Mouse (Mus musculus) CH12.LX (cell line): ENCODE measurements at regions not wholly inside any gene's neighbourhood (a gene's known extent, or its start where the extent isn't known, plus 50 kb on each side); places are given as distances from the start of the nearest gene placed in this dataset.

ENCODE experiments used
- DNase-seq: peaks from one replicate; pipeline ENCODE4 v3.0.0-alpha.2; 2013; ENCODE audit errors: extremely low read depth
- H3K27ac ChIP-seq: 2 replicates; pipeline ENCODE4 v1.5.1; 2012; ENCODE audit warnings: low read depth, mild to moderate bottlenecking, control low read depth, moderate library complexity; ENCODE audit not compliant: insufficient read depth
- H3K27me3 ChIP-seq: replicated peaks from 2 replicates; pipeline ENCODE3; 2012; ENCODE audit warnings: inconsistent platforms
- H3K36me3 ChIP-seq, 2 experiments: replicated peaks in 1 of 2; 2 replicates each; pipeline versions ENCODE3 to v1.6.1; 2012; ENCODE audit warnings: inconsistent platforms in 1 of 2, low read length in 1 of 2, mild to moderate bottlenecking in 1 of 2, mixed read lengths in 1 of 2, moderate library complexity in 1 of 2; ENCODE audit not compliant: control insufficient read depth in 1 of 2, insufficient read depth in 1 of 2
- H3K4me1 ChIP-seq, 2 experiments: 2 replicates each; pipeline ENCODE4 v1.6.1; 2012; ENCODE audit warnings: inconsistent platforms in 1 of 2, moderate library complexity in 1 of 2; ENCODE audit not compliant: insufficient read depth in 2 of 2, control insufficient read depth in 1 of 2
- H3K4me2 ChIP-seq: 2 replicates; pipeline ENCODE4 v1.6.1; 2012; ENCODE audit warnings: low read depth, mild to moderate bottlenecking, control low read depth; ENCODE audit not compliant: poor library complexity, insufficient read depth, severe bottlenecking
- H3K4me3 ChIP-seq, 3 experiments: fragments of 150-350 bp in 1 of 3; sonication (generic) in 1 of 3; replicated peaks in 1 of 3; 2 replicates each; pipeline versions ENCODE3 to v1.5.1; 2011 to 2012; ENCODE audit warnings: low read depth in 2 of 3, low read length in 2 of 3, mild to moderate bottlenecking in 2 of 3, moderate library complexity in 2 of 3, control low read depth in 1 of 3, improper control_type of control experiment in 1 of 3, inconsistent platforms in 1 of 3, mixed read lengths in 1 of 3; ENCODE audit not compliant: poor library complexity in 1 of 3
- H3K79me2 ChIP-seq: replicated peaks from 2 replicates; pipeline ENCODE4 v1.6.1; 2012; ENCODE audit warnings: mild to moderate bottlenecking, moderate library complexity; ENCODE audit not compliant: control insufficient read depth, poor library complexity, insufficient read depth, severe bottlenecking; ENCODE audit errors: extremely low read depth
- H3K9ac ChIP-seq: 2 replicates; pipeline ENCODE4 v1.6.1; 2012; ENCODE audit warnings: low read depth, mild to moderate bottlenecking, control low read depth, moderate library complexity; ENCODE audit not compliant: insufficient read depth
- H3K9me3 ChIP-seq: replicated peaks from 2 replicates; pipeline ENCODE3; 2012; ENCODE audit warnings: low read length, inconsistent platforms, mixed read lengths
- BHLHE40 ChIP-seq: IDR thresholded peaks from 2 replicates; pipeline ENCODE4 v1.6.1; 2011; ENCODE audit warnings: mild to moderate bottlenecking, low read depth, low read length, improper control_type of control experiment
- CHD1 ChIP-seq: IDR thresholded peaks from 2 replicates; pipeline ENCODE4 v1.6.1; 2012; ENCODE audit warnings: low read depth, low read length, improper control_type of control experiment, inconsistent platforms
- ELF1 ChIP-seq: IDR thresholded peaks from 2 replicates; pipeline ENCODE4 v1.6.1; 2014; ENCODE audit warnings: low read depth, mild to moderate bottlenecking, inconsistent platforms, low read length, improper control_type of control experiment
- EP300 ChIP-seq: IDR thresholded peaks from 2 replicates; pipeline ENCODE4 v1.6.1; 2011; ENCODE audit warnings: low read length, improper control_type of control experiment
- GABPA ChIP-seq: IDR thresholded peaks from 2 replicates; pipeline ENCODE4 v1.6.1; 2012; ENCODE audit warnings: low read depth, low read length, improper control_type of control experiment, inconsistent platforms; ENCODE audit not compliant: insufficient replicate concordance
- IRF4 ChIP-seq: IDR thresholded peaks from 2 replicates; pipeline ENCODE4 v1.6.1; 2014; ENCODE audit warnings: low read depth, mild to moderate bottlenecking, inconsistent platforms, low read length, improper control_type of control experiment
- JUN ChIP-seq: IDR thresholded peaks from 2 replicates; pipeline ENCODE4 v1.6.1; 2011; ENCODE audit warnings: low read depth, mild to moderate bottlenecking, low read length, improper control_type of control experiment, moderate library complexity; ENCODE audit not compliant: insufficient read depth
- MAZ ChIP-seq: IDR thresholded peaks from 2 replicates; pipeline ENCODE4 v1.6.1; 2012; ENCODE audit warnings: low read depth, mild to moderate bottlenecking, inconsistent platforms, low read length, improper control_type of control experiment, moderate library complexity
- MEF2A ChIP-seq: IDR thresholded peaks from 2 replicates; pipeline ENCODE4 v1.6.1; 2014; ENCODE audit warnings: low read depth, mild to moderate bottlenecking, inconsistent platforms, low read length, improper control_type of control experiment, borderline replicate concordance
- MYC ChIP-seq: IDR thresholded peaks from 2 replicates; pipeline ENCODE4 v1.6.1; 2011; ENCODE audit warnings: low read depth, mild to moderate bottlenecking, improper control_type of control experiment, low read length
- PAX5 ChIP-seq: IDR thresholded peaks from 2 replicates; pipeline ENCODE4 v1.6.1; 2012; ENCODE audit warnings: low read length, inconsistent platforms, mixed read lengths
- POLR2A ChIP-seq: IDR thresholded peaks from 2 replicates; pipeline ENCODE4 v1.6.1; 2011; ENCODE audit warnings: low read depth, mild to moderate bottlenecking, improper control_type of control experiment, low read length
- SMC3 ChIP-seq: IDR thresholded peaks from 2 replicates; pipeline ENCODE4 v1.6.1; 2011; ENCODE audit warnings: low read depth, low read length, improper control_type of control experiment
- TBP ChIP-seq: conservative IDR thresholded peaks from 2 replicates; pipeline ENCODE4 v1.6.1; 2011; ENCODE audit warnings: low read depth, low read length, improper control_type of control experiment
- ZMIZ1 ChIP-seq: IDR thresholded peaks from 2 replicates; pipeline ENCODE4 v1.6.1; 2012; ENCODE audit warnings: low read depth, mild to moderate bottlenecking, inconsistent platforms, low read length, improper control_type of control experiment
- dilution Hi-C: fragments of 300-500 bp; cut with MboI; formaldehyde crosslinking; loops from 2 replicates; pipeline ENCODE4 v1.14.3; 2020; ENCODE audit warnings: low sequenced_read_pairs; ENCODE audit not compliant: extremely low pct_unique_long_range_greater_than_20kb, extremely low pct_ligation_motif_present
- in situ Hi-C: fragments of 300-500 bp; cut with MboI; formaldehyde crosslinking; loops from 3 replicates; pipeline ENCODE4 v1.14.3; 2019; ENCODE audit warnings: low sequenced_read_pairs, low pct_ligation_motif_present, low pct_unique_long_range_greater_than_20kb, mixed read lengths

- dilution Hi-C loops, result no loop called here
- no peak overlapping the region for H3K4me3 ChIP-seq
- H3K4me2 ChIP-seq, result no peak overlapping the region
- H3K4me1 ChIP-seq, result peaks cover 0 to 12% of the 10 kb centered on the region in 2 experiments; a peak in 2 of 4 replicates
- no peak for TF ChIP-seq MEF2A
- TF ChIP-seq CHD1, result no peak
- no peak for TF ChIP-seq PAX5
- TF ChIP-seq POLR2A, result no peak
- TF ChIP-seq GABPA, result no peak
- TF ChIP-seq SMC3, result no peak
- no peak for TF ChIP-seq MAZ
- no peak for TF ChIP-seq JUN
- no peak for TF ChIP-seq ELF1
- TF ChIP-seq EP300, result no peak
- no peak for TF ChIP-seq TBP
- TF ChIP-seq ZMIZ1, result no peak
- no peak for TF ChIP-seq IRF4
- no peak for TF ChIP-seq BHLHE40
- TF ChIP-seq MYC, result no peak
- TF ChIP-seq, all 38 proteins: peak for 0
- in situ Hi-C loops, result no loop called here
- no peak for DNase-seq
- H3K79me2 ChIP-seq, result no peaks in the 10 kb centered on the region
- H3K9me3 ChIP-seq, result peaks cover 8% of the 10 kb centered on the region
- H3K36me3 ChIP-seq, result no peaks in the 10 kb centered on the region
- H3K27ac ChIP-seq, result no peak overlapping the region
- H3K9ac ChIP-seq, result no peak overlapping the region
- H3K27me3 ChIP-seq, result no peaks in the 10 kb centered on the region
Observed at GRCm38 (mm10) chr12:52453890-52454289, 49.9 kb upstream of the Arhgap5 start.
